Mouse (Mus musculus) thymus, adult 2 months (tissue): ENCODE data around the gene Carns1.

ENCODE experiments used
- CTCF ChIP-seq: fragments of 200-500 bp; IDR thresholded peaks from 2 replicates; pipeline ENCODE4 v1.5.1; 2012; ENCODE audit warnings: mild to moderate bottlenecking, control low read depth, low read length, moderate library complexity, borderline replicate concordance; ENCODE audit not compliant: control insufficient read depth, poor library complexity, insufficient read depth; ENCODE audit errors: extremely low read depth
- POLR2A ChIP-seq: fragments of 200-500 bp; IDR thresholded peaks from 2 replicates; pipeline ENCODE4 v1.6.1; 2012; ENCODE audit warnings: mild to moderate bottlenecking, low read length, control low read depth, moderate library complexity; ENCODE audit not compliant: control insufficient read depth, poor library complexity, insufficient read depth; ENCODE audit errors: extremely low read depth

DNA sequence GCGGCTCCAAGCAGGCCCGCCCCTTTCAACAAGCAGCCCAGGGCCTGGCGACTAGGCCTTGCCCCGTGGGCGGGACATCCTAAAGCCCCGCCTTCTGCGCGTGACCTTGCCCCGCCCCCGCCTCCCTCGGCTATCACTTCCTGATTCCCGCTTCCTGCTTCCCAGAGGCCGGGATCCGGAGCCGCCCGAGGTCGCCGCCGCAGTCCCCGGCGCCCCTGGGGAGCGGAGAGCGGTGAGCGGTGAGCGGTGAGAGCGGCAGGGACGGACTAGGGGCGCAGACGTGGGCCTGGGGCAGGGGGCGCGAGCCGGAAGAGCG, 26.8 kb downstream of the Carns1 start, which contains the start of gene Coro1b:
- TF ChIP-seq CTCF (0 out of 2 replicates have a peak, but pooled peaks have one; percentile 30), POLR2A (peak; percentile 90)
